Mouse (Mus musculus): ENCODE measurements at regions not wholly inside any gene's neighbourhood (a gene's known extent, or its start where the extent isn't known, plus 50 kb on each side); places are given as distances from the start of the nearest gene placed in this dataset.

GRCm38 (mm10) chr14:68361481-68361880 is 932.6 kb downstream of the Synb start:
- TF ChIP-seq CTCF (IDR thresholded peaks at IDR 0.05; ENCODE audit: extremely low read depth, insufficient read depth, low read length), result no peak
- no peak for TF ChIP-seq POLR2A (IDR thresholded peaks at IDR 0.05; ENCODE audit: extremely low read depth, insufficient read depth, low read length)
- Histone ChIP-seq H3K27ac (ENCODE audit: insufficient read depth, low read length) (no peak overlapping the region), H3K4me3 (ENCODE audit: insufficient read depth, low read length) (no peak overlapping the region), H3K4me1 (ENCODE audit: control insufficient read depth, insufficient read depth, low read length) (no peaks in the 10 kb centered on the region)

DNA sequence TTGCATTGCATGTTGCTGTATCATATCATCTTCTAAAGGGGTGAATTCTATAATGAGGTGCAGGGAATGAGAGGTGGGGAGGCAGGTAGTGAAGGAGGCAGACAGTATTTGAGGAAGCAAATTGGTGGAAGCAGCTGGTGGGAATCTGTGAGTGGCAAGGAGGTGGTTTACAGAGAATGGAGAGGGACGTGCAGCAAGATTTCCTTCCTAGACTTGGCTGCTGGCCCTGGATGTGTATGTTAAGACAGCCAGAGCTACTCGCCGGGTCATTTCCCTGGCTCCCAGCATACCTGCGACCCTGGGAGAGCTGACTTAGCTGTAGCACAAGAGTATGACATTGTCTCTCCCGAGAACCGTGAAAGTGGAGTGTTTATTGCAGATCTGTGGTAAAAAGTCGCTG is 937.7 kb downstream of the Synb start:
- TF ChIP-seq POLR2A (IDR thresholded peaks at IDR 0.05; ENCODE audit: extremely low read depth, insufficient read depth, low read length) (no peak), CTCF (IDR thresholded peaks at IDR 0.05; ENCODE audit: extremely low read depth, insufficient read depth, low read length) (no peak)
- Histone ChIP-seq H3K27ac (ENCODE audit: insufficient read depth, low read length) (no peak overlapping the region), H3K4me3 (ENCODE audit: insufficient read depth, low read length) (no peak overlapping the region), H3K4me1 (ENCODE audit: control insufficient read depth, insufficient read depth, low read length) (no peaks in the 10 kb centered on the region)

GRCm38 (mm10) chr14:68355462-68355905 is 938.6 kb downstream of the Synb start:
- H3K27ac ChIP-seq (ENCODE audit: insufficient read depth, low read length), result no peak overlapping the region
- no peak overlapping the region for H3K4me3 ChIP-seq (ENCODE audit: insufficient read depth, low read length)
- TF ChIP-seq POLR2A (IDR thresholded peaks at IDR 0.05; ENCODE audit: extremely low read depth, insufficient read depth, low read length) (no peak), CTCF (IDR thresholded peaks at IDR 0.05; ENCODE audit: extremely low read depth, insufficient read depth, low read length) (no peak)
- no peaks in the 10 kb centered on the region for H3K4me1 ChIP-seq (ENCODE audit: control insufficient read depth, insufficient read depth, low read length)

DNA sequence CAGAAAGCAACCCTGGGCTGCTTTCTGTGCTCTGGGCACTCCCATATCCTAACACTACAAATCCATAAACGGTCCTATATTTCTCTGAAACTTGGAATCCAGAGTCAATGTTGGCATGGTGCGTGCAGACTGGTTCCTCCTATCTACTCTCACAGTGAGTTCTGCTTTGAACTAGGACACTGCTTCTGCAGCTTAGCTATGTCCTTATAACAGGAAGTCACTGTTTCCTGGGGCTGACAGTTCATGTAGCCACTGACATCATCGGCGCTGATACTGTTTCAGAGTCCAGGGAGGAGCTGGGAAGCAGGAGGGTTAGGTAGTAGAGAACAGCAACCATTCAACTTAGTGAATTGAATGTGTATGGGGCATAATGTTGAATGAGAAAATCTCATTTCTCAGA is 948.6 kb downstream of the Synb start:
- no peak overlapping the region for H3K27ac ChIP-seq (ENCODE audit: insufficient read depth, low read length)
- H3K4me3 ChIP-seq (ENCODE audit: insufficient read depth, low read length), result no peak overlapping the region
- TF ChIP-seq POLR2A (IDR thresholded peaks at IDR 0.05; ENCODE audit: extremely low read depth, insufficient read depth, low read length) (no peak), CTCF (IDR thresholded peaks at IDR 0.05; ENCODE audit: extremely low read depth, insufficient read depth, low read length) (no peak)
- H3K4me1 ChIP-seq (ENCODE audit: control insufficient read depth, insufficient read depth, low read length), result no peaks in the 10 kb centered on the region

GRCm38 (mm10) chr14:68344715-68345114 is 949.4 kb downstream of the Synb start:
- TF ChIP-seq POLR2A (IDR thresholded peaks at IDR 0.05; ENCODE audit: extremely low read depth, insufficient read depth, low read length) (no peak), CTCF (IDR thresholded peaks at IDR 0.05; ENCODE audit: extremely low read depth, insufficient read depth, low read length) (no peak)
- no peaks in the 10 kb centered on the region for H3K4me1 ChIP-seq (ENCODE audit: control insufficient read depth, insufficient read depth, low read length)
- H3K4me3 ChIP-seq (ENCODE audit: insufficient read depth, low read length), result no peak overlapping the region
- H3K27ac ChIP-seq (ENCODE audit: insufficient read depth, low read length), result no peak overlapping the region

GRCm38 (mm10) chr14:68338440-68338839 is 955.7 kb downstream of the Synb start:
- Histone ChIP-seq H3K27ac (ENCODE audit: insufficient read depth, low read length) (no peak overlapping the region), H3K4me1 (ENCODE audit: control insufficient read depth, insufficient read depth, low read length) (no peaks in the 10 kb centered on the region)
- TF ChIP-seq CTCF (IDR thresholded peaks at IDR 0.05; ENCODE audit: extremely low read depth, insufficient read depth, low read length) (no peak), POLR2A (IDR thresholded peaks at IDR 0.05; ENCODE audit: extremely low read depth, insufficient read depth, low read length) (no peak)

GRCm38 (mm10) chr14:68325061-68325460 is 969.0 kb downstream of the Synb start:
- Histone ChIP-seq H3K4me1 (ENCODE audit: control insufficient read depth, insufficient read depth, low read length) (no peaks in the 10 kb centered on the region), H3K4me3 (ENCODE audit: insufficient read depth, low read length) (no peak overlapping the region), H3K27ac (ENCODE audit: insufficient read depth, low read length) (no peak overlapping the region)
- no peak for TF ChIP-seq POLR2A (IDR thresholded peaks at IDR 0.05; ENCODE audit: extremely low read depth, insufficient read depth, low read length)
- no peak for TF ChIP-seq CTCF (IDR thresholded peaks at IDR 0.05; ENCODE audit: extremely low read depth, insufficient read depth, low read length)

More at GRCm38 (mm10) chr14:68338440-68338839, 955.7 kb downstream of the Synb start:
- H3K4me3 ChIP-seq (ENCODE audit: insufficient read depth, low read length), result no peak overlapping the region

GRCm38 (mm10) chr14:68323008-68323407 is 971.1 kb downstream of the Synb start:
- TF ChIP-seq POLR2A (IDR thresholded peaks at IDR 0.05; ENCODE audit: extremely low read depth, insufficient read depth, low read length) (no peak), CTCF (IDR thresholded peaks at IDR 0.05; ENCODE audit: extremely low read depth, insufficient read depth, low read length) (no peak)
- no peaks in the 10 kb centered on the region for H3K4me1 ChIP-seq (ENCODE audit: control insufficient read depth, insufficient read depth, low read length)
- H3K4me3 ChIP-seq (ENCODE audit: insufficient read depth, low read length), result no peak overlapping the region
- H3K27ac ChIP-seq (ENCODE audit: insufficient read depth, low read length), result no peak overlapping the region

- TF ChIP-seq CTCF (IDR thresholded peaks at IDR 0.05; ENCODE audit: extremely low read depth, insufficient read depth, low read length), result no peak
- no peak for TF ChIP-seq POLR2A (IDR thresholded peaks at IDR 0.05; ENCODE audit: extremely low read depth, insufficient read depth, low read length)
- Histone ChIP-seq H3K27ac (ENCODE audit: insufficient read depth, low read length) (no peak overlapping the region), H3K4me1 (ENCODE audit: control insufficient read depth, insufficient read depth, low read length) (no peaks in the 10 kb centered on the region; the same call in 1 of the 2 replicates), H3K4me3 (ENCODE audit: insufficient read depth, low read length) (no peak overlapping the region)
Measured at GRCm38 (mm10) chr14:68307973-68308660, 986.0 kb downstream of the Synb start.

DNA sequence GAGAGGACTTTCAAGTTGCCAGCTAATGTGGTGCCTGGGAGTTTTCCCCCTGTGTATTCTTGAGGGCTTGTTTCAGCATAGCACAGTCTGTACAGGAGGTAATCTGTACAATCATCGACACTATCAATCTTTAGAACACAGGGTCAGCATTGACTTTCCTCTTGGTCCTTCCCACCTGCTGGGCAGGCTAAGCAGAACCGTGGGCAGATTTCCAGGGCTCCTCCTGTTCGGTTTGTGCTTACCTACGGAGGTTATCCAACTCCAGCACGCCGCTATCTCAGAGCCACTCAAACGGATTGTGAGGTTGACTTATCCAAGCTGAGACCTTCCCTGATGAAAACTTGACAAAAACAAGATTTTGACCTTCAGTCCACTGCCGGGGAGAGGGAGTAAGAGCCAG is 988.9 kb downstream of the Synb start:
- TF ChIP-seq CTCF (IDR thresholded peaks at IDR 0.05; ENCODE audit: extremely low read depth, insufficient read depth, low read length), result no peak
- no peak for TF ChIP-seq POLR2A (IDR thresholded peaks at IDR 0.05; ENCODE audit: extremely low read depth, insufficient read depth, low read length)
- no peak overlapping the region for H3K4me3 ChIP-seq (ENCODE audit: insufficient read depth, low read length)
- H3K27ac ChIP-seq (ENCODE audit: insufficient read depth, low read length), result no peak overlapping the region
- no peaks in the 10 kb centered on the region; the same call in 1 of the 2 replicates for H3K4me1 ChIP-seq (ENCODE audit: control insufficient read depth, insufficient read depth, low read length)

All from cortical plate, adult 2 months (tissue).